ENCODE assay signal across 15 mouse cellular contexts in the genomic region with DNA sequence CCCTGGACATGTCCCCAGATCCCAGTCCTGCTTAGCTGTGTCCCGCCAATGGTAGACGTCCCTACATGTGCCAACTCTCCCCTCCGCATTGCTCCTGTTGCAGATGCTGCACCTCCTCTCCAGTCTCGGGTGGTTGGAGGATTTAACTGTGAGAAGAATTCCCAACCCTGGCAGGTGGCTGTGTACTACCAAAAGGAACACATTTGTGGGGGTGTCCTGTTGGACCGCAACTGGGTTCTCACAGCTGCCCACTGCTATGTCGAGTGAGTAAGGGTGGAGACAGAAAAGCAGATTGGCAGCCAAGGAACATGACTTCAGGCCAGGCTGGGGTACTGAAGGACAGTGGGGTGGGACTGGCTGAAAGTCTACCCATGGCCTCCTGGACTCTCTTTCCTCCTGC. TPM values are rescaled to one million over a fixed set of nuclear protein-coding genes. Genes with fewer than 3 reads are reported as not detected.
A peak's percentile ranks its signal among the peaks of the same experiment; 100 is the strongest.
DNase-seq lines count a peak whose midpoint lies in the region.
"Not testable (repeated sequence)": the region's sequence is repeated elsewhere in the genome, so short reads cannot be mapped to it uniquely, and the experiment has no call there.
"Had no signal": no experiment of that assay in that cellular context is flagged by ENCODE, and none has a peak within 500 bp of the region (broad histone marks: within the 10 kb centered on the region; RNA-seq: fewer than 3 reads in every experiment).

No protein-coding gene starts in this region.

- intact Hi-C loops in left cerebral cortex, postnatal 36 days (cut with DNase I): not testable (repeated sequence)

- DNase-seq in brain, adult 2 months (ENCODE audit: low read depth, low spot score): peak; percentile 43
- peak; percentile 16 to 37 for DNase-seq in frontal cortex, postnatal 36 days (ENCODE audit: low spot score in 2 of 2)
- DNase-seq in layer of hippocampus, adult 8-10 months (ENCODE audit: low spot score in 2 of 2): peak; percentile 9 to 11
- peak; percentile 34 to 41 for DNase-seq in left cerebral cortex, adult 18-20 months (ENCODE audit: low spot score in 2 of 2)
- DNase-seq in left cerebral cortex, postnatal 36 days (ENCODE audit: low spot score in 2 of 2): peak; percentile 20 to 33
- DNase-seq in right cerebral cortex, postnatal 25 days: peak; percentile 43

RNA-seq across cellular contexts. Expression of a gene that starts 2.7 kb away (rescaled TPM):
- not detected for total RNA-seq in layer of hippocampus, adult 8-10 months (2022)
- total RNA-seq in left cerebral cortex, adult 18-20 months (2021): not detected
- total RNA-seq in left cerebral cortex, postnatal 36 days (2021): not detected
- total RNA-seq: adrenal gland, adult 8-10 months; adrenal gland, postnatal 25 days; ES-E14; granulocyte monocyte progenitor cell, adult 5-6 weeks; heart, postnatal 10 days had no signal

RNA-seq across cellular contexts. Expression of a gene that starts 19.0 kb away (rescaled TPM):
- not detected for total RNA-seq in layer of hippocampus, adult 8-10 months (2022)
- not detected for total RNA-seq in left cerebral cortex, adult 18-20 months (2021)
- total RNA-seq in left cerebral cortex, postnatal 36 days (2021): not detected
- total RNA-seq: adrenal gland, adult 8-10 months; adrenal gland, postnatal 25 days; ES-E14; gastrocnemius, adult 18-20 months; gastrocnemius, postnatal 10 days; gastrocnemius, postnatal 36 days; granulocyte monocyte progenitor cell, adult 5-6 weeks; heart, postnatal 10 days; heart, postnatal 36 days had no signal

RNA-seq across cellular contexts. Expression of a gene that starts 37.4 kb away (rescaled TPM):
- total RNA-seq in layer of hippocampus, adult 8-10 months (2022): not detected
- not detected for total RNA-seq in left cerebral cortex, adult 18-20 months (2021)
- total RNA-seq in left cerebral cortex, postnatal 36 days (2021): not detected
- total RNA-seq: adrenal gland, adult 8-10 months; adrenal gland, postnatal 25 days; ES-E14; gastrocnemius, adult 18-20 months; gastrocnemius, postnatal 10 days; gastrocnemius, postnatal 36 days; granulocyte monocyte progenitor cell, adult 5-6 weeks; heart, postnatal 10 days; heart, postnatal 36 days had no signal

RNA-seq across cellular contexts. Expression of a gene that starts 38.8 kb away (rescaled TPM):
- not detected for total RNA-seq in layer of hippocampus, adult 8-10 months (2022)
- not detected for total RNA-seq in left cerebral cortex, adult 18-20 months (2021)
- not detected for total RNA-seq in left cerebral cortex, postnatal 36 days (2021)
- total RNA-seq: adrenal gland, postnatal 25 days; ES-E14; gastrocnemius, adult 18-20 months; gastrocnemius, postnatal 10 days; gastrocnemius, postnatal 36 days; granulocyte monocyte progenitor cell, adult 5-6 weeks; heart, postnatal 10 days; heart, postnatal 36 days had no signal

RNA-seq across cellular contexts. Expression of a gene that starts 48.1 kb away (rescaled TPM):
- total RNA-seq in layer of hippocampus, adult 8-10 months (2022): not detected
- total RNA-seq in left cerebral cortex, adult 18-20 months (2021): not detected
- not detected for total RNA-seq in left cerebral cortex, postnatal 36 days (2021)
- total RNA-seq: adrenal gland, adult 8-10 months; adrenal gland, postnatal 25 days; ES-E14; gastrocnemius, adult 18-20 months; gastrocnemius, postnatal 10 days; gastrocnemius, postnatal 36 days; granulocyte monocyte progenitor cell, adult 5-6 weeks; heart, postnatal 10 days; heart, postnatal 36 days had no signal

Comparison
In these comparisons a context has a peak if more than half of its experiments do, and no peak if none do; other contexts are left out.
1. Peak in every context shown above with its lines: DNase-seq.